Mouse (Mus musculus) limb, embryonic 11.5 days (tissue): Measurements from ENCODE around the gene Olfr605. TPM values are rescaled to one million over a fixed set of nuclear protein-coding genes. Genes with fewer than 3 reads are reported as not detected.
"Not testable (repeated sequence)": the region's sequence is repeated elsewhere in the genome, so short reads cannot be mapped to it uniquely, and the experiment has no call there.

Experiments
- ATAC-seq: fragments of 200-750 bp; cut with Nextera tagmentation; 2 replicates; pipeline ENCODE4 v1.8.0; 2017; ENCODE audit warnings: low read depth; ENCODE audit not compliant: insufficient number of reproducible peaks, low FRiP score, low TSS enrichment
- DNase-seq: peaks from one replicate; pipeline ENCODE4 v3.0.0-alpha.2; 2015; ENCODE audit warnings: low spot score
- H3K27ac ChIP-seq: fragments of 300-500 bp; sonication (generic); replicated peaks from 2 replicates; pipeline ENCODE4 v1.5.1; 2014; ENCODE audit warnings: low read depth, mild to moderate bottlenecking, low read length
- H3K27me3 ChIP-seq: fragments of 300-500 bp; sonication (generic); 2 replicates; pipeline ENCODE4 v1.6.1; 2014; ENCODE audit warnings: mild to moderate bottlenecking, low read length, mixed read lengths; ENCODE audit not compliant: control insufficient read depth, insufficient read depth
- H3K36me3 ChIP-seq: fragments of 300-500 bp; sonication (generic); 2 replicates; pipeline ENCODE4 v1.6.1; 2014; ENCODE audit warnings: mild to moderate bottlenecking, low read length, moderate library complexity, mixed read lengths; ENCODE audit not compliant: control insufficient read depth, insufficient read depth
- H3K4me1 ChIP-seq: fragments of 300-500 bp; sonication (generic); 2 replicates; pipeline ENCODE4 v1.6.1; 2014; ENCODE audit warnings: low read length, mixed read lengths; ENCODE audit not compliant: control insufficient read depth, insufficient read depth
- H3K4me2 ChIP-seq: fragments of 300-500 bp; sonication (generic); 2 replicates; pipeline ENCODE4 v1.6.1; 2014; ENCODE audit warnings: low read depth, mild to moderate bottlenecking, moderate library complexity; ENCODE audit not compliant: severe bottlenecking
- H3K4me3 ChIP-seq: fragments of 300-500 bp; sonication (generic); 2 replicates; pipeline ENCODE4 v1.5.1; 2014; ENCODE audit warnings: low read depth, low read length
- H3K9ac ChIP-seq: fragments of 300-500 bp; sonication (generic); 2 replicates; pipeline ENCODE4 v1.6.1; 2014; ENCODE audit warnings: mild to moderate bottlenecking, low read length
- H3K9me3 ChIP-seq: fragments of 300-500 bp; sonication (generic); 2 replicates; pipeline ENCODE4 v1.6.1; 2016; ENCODE audit warnings: low read length; ENCODE audit not compliant: control insufficient read depth
- WGBS: fragments of 180-500 bp; shearing (Covaris S2); extraction: QIAGEN DNeasy Blood & Tissue Kit; methylation state at CpG from one replicate; pipeline ENCODE4 v1.1.7; 2014; 5-methylcytosine and 5-hydroxymethylcytosine counted together
- polyA plus RNA-seq: library from polyadenylated mRNA; unstranded; fragments of >200 nt; fragmentation: Nextera tagmentation; extraction: Ambion mirVana; gene quantifications from 2 replicates; pipeline ENCODE4 v1.2.1, GENCODE M21; 2014

The Olfr605 gene
- polyA plus RNA-seq, result not detected in 2 replicates

DNA sequence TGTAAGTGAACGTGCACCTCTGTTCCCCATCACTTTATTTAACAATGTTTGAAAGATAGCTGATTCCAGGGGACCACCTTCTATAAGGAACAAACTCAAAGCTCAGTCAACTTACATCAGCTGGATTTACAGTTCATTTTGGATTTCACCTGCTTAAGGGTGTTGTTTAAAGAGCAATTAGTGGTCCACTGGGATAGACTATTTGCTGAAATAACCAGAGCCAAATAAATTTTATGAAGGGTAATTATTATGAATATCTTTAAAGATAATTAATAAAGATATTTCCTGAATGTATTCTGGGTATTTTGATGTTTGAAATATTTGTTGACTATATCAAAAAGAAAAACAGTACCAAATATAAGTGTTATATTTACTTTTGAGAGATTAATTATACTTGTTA, at the start of gene Olfr605:
Olfr605 (minus strand) TSS at position 101 of the 400 bp plus-strand sequence.
- no peak within 1 kb of the TSS for H3K4me3 ChIP-seq
- ATAC-seq (no peak), DNase-seq (no peak)
- no peak within 1 kb of the TSS for H3K9ac ChIP-seq
- no peaks in the 10 kb centered on the region for H3K9me3 ChIP-seq
- no peak within 1 kb of the TSS for H3K27ac ChIP-seq
- no peaks in the 10 kb centered on the region for H3K27me3 ChIP-seq
- WGBS, result 84% methylated on average over 1 of the region's 1 CpGs
- H3K4me1 ChIP-seq, result no peaks in the 10 kb centered on the region
- no peaks in the 10 kb centered on the region for H3K36me3 ChIP-seq
- H3K4me2 ChIP-seq, result no peak within 1 kb of the TSS

DNA sequence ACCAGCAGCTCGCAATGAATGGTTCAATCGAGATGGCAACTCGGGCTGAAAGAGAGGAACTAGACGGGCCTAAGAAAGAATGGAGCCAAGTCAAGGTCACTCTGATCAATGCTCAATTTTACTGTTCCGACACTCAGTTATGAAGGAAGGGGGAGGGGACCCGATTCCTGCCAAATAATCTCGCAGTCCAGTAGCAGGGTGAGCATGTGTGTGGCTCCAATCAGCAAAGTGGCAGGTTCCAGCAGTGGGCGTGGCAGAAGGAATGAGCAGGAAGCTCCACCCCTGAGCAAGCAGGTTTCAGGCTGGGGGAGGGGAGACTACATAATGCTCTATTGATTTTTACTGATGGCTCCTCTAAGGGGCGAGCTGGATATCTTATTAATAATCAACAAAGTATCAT, 31.9 kb upstream of the Olfr605 start:
- not testable (repeated sequence) for H3K4me1 ChIP-seq, ATAC-seq, H3K27ac ChIP-seq, H3K9me3 ChIP-seq, H3K27me3 ChIP-seq, DNase-seq, H3K9ac ChIP-seq, H3K4me2 ChIP-seq, H3K4me3 ChIP-seq, H3K36me3 ChIP-seq
- 93% methylated on average over 9 of the region's 9 CpGs for WGBS

DNA sequence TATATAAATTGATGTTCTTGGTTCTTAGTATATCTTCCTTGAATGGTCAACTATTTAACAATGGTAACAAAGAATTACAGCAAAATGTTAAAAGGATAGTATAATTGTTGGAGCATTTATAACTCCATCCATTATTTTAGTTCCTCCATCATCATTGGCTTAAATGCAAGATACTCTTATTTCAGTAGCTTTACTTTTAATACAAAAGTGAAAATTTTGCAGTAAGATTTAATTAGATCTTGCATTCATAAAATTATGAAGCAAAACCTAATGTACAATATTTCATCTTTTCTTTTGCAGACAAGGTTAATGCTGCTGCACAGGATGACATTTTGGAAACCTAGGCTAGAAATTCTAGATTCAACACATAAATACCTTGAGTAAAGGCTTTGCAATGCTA, 24.3 kb upstream of the Olfr605 start, which contains the start of gene Olfr608:
Olfr608 (plus strand) TSS at position 301 of the 400 bp plus-strand sequence.
- DNase-seq, result no peak
- H3K9ac ChIP-seq, result no peak within 1 kb of the TSS
- ATAC-seq, result no peak
- H3K36me3 ChIP-seq, result no peaks in the 10 kb centered on the region
- H3K9me3 ChIP-seq, result no peaks in the 10 kb centered on the region
- H3K4me1 ChIP-seq, result no peaks in the 10 kb centered on the region
- no peak within 1 kb of the TSS for H3K4me3 ChIP-seq
- H3K4me2 ChIP-seq, result no peak within 1 kb of the TSS
- no peaks in the 10 kb centered on the region for H3K27me3 ChIP-seq
- H3K27ac ChIP-seq, result no peak within 1 kb of the TSS

DNA sequence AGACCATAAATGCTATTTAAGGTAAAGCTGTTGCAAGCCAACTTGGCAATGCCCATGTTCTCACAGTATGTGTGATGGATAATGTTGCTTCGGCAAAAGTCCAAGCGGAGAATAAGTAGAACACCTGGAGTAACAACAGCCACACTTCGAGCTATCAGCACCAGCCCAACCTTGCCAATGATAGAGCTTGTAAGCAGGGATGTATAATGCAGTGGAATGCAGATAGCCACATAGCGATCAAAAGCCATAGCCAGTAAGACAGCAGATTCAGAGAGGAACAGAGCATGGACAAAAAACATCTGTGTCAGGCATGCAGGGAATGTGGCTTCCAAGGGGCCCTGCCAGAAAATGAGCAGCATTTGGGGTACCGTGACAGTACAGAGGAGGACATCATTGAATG, 15.4 kb upstream of the Olfr605 start:
- ATAC-seq (no peak), DNase-seq (no peak)
- no peaks in the 10 kb centered on the region for H3K27me3 ChIP-seq
- H3K27ac ChIP-seq, result no peak overlapping the region
- no peaks in the 10 kb centered on the region for H3K4me1 ChIP-seq
- no peaks in the 10 kb centered on the region for H3K9me3 ChIP-seq
- no peaks in the 10 kb centered on the region for H3K36me3 ChIP-seq
- 88% methylated on average over 5 of the region's 5 CpGs for WGBS
- H3K4me3 ChIP-seq, result no peak overlapping the region
- H3K4me2 ChIP-seq, result no peak overlapping the region
- H3K9ac ChIP-seq, result no peak overlapping the region

DNA sequence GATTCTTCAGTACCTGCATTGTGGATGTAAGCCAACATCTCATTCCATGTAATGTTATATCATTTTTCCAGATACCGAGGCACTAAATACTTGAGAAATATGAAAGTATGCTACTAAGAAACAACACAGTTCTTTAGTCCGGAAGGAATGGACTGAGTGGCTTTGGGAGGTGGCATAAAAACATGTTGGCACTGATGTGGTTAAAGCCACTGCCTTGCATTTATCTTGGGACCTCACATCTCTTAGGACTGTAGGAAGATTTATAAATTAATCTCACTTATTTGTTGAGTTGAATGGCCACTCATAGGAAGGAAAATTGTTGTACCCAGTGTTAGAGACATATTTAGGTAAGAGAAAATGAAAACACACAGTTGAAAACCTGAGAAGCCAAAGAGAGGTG, 3.5 kb upstream of the Olfr605 start, which contains the start of gene Olfr606:
Olfr606 (plus strand) TSS at position 301 of the 400 bp plus-strand sequence.
- WGBS, result 91% methylated on average over 2 of the region's 2 CpGs
- DNase-seq, result no peak
- no peak within 1 kb of the TSS for H3K27ac ChIP-seq
- no peak within 1 kb of the TSS for H3K9ac ChIP-seq
- no peak for ATAC-seq
- H3K4me2 ChIP-seq, result no peak within 1 kb of the TSS
- H3K4me1 ChIP-seq, result no peaks in the 10 kb centered on the region
- H3K9me3 ChIP-seq, result no peaks in the 10 kb centered on the region
- H3K4me3 ChIP-seq, result no peak within 1 kb of the TSS
- H3K27me3 ChIP-seq, result no peaks in the 10 kb centered on the region
- no peaks in the 10 kb centered on the region for H3K36me3 ChIP-seq

DNA sequence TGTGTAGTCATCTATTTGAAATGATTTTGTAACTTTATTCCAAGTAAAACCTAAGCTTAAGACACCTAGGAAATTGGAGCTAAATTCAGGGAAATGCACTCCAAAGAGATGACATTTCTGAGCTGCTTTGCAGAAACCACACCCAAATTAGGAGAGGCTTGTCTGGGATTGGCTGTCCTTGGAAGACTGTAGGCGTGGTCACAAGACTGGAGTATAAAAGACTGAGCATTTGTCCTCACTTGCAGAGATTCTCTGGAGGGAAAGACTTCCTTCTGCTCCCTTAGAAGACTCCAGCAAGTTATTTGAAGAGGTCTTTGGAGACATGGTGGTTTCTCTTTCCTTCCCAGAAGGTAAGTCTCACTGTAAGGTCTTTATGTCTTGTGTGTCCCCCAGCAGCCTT, 30.5 kb downstream of the Olfr605 start, which contains the start of gene Usp17lc:
Usp17lc (plus strand) TSS at position 301 of the 400 bp plus-strand sequence.
- not testable (repeated sequence) for H3K9me3 ChIP-seq, H3K27me3 ChIP-seq, H3K9ac ChIP-seq, H3K4me3 ChIP-seq, H3K27ac ChIP-seq, DNase-seq, H3K36me3 ChIP-seq, H3K4me2 ChIP-seq, H3K4me1 ChIP-seq, ATAC-seq
- 83% methylated on average over 1 of the region's 1 CpGs for WGBS

DNA sequence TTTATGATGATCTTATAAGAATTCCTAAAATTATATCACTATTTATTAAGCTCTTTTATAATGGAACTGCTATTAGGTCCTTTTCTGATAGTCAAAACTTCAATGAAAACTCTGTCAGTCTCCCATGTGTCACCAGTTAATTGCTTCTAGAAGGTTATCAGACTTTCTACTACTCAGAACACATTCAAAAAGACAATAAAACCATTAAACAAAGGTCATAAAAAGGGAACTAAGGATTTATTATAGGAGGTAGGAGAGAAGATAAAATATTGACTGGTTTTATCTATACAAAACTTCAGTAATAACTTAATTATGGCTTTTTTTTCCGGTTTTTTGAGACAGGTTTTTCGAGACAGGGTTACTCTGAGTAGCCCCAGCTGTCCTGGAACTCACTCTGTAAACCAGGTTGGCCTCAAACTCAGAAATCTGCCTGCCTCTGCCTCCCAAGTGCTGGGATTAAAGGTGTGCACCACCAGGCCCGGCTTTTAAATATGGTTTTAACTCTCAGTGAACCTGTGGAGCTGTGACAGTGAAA, 38.7 kb downstream of the Olfr605 start:
- 77% methylated on average over 3 of the region's 3 CpGs for WGBS
- ATAC-seq, result not testable (repeated sequence)

DNA sequence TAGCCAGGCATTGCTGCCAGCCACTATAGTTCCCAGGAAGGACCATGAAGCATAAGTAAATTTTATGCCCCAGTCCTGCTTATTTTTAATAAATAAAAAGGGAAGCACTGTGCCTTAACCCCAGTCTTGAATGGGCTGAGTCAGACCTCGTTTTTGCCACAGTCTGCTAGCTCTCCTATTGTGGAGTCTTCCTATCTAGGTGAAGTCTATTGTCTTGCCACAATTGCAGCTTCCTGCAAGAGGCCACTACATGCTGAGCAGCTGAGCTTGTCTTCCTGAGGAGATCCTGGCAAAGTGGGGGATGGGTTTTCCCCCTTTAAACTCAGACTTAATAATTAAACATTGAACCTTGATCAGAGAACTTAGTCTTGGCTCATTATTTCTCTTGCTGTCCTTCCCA, 46.3 kb downstream of the Olfr605 start:
- ATAC-seq (no peak), DNase-seq (no peak)
- Histone ChIP-seq H3K4me3 (no peak overlapping the region), H3K4me2 (no peak overlapping the region), H3K27me3 (no peaks in the 10 kb centered on the region), H3K27ac (no peak overlapping the region), H3K9me3 (no peaks in the 10 kb centered on the region), H3K9ac (no peak overlapping the region), H3K36me3 (no peaks in the 10 kb centered on the region), H3K4me1 (no peaks in the 10 kb centered on the region)
- 26% methylated on average over 1 of the region's 1 CpGs for WGBS

More for the DNA sequence above, 38.7 kb downstream of the Olfr605 start:
- DNase-seq, H3K4me3 ChIP-seq, H3K27me3 ChIP-seq, H3K36me3 ChIP-seq, H3K4me1 ChIP-seq, H3K9me3 ChIP-seq, H3K27ac ChIP-seq, H3K4me2 ChIP-seq, H3K9ac ChIP-seq: not testable (repeated sequence)

DNA sequence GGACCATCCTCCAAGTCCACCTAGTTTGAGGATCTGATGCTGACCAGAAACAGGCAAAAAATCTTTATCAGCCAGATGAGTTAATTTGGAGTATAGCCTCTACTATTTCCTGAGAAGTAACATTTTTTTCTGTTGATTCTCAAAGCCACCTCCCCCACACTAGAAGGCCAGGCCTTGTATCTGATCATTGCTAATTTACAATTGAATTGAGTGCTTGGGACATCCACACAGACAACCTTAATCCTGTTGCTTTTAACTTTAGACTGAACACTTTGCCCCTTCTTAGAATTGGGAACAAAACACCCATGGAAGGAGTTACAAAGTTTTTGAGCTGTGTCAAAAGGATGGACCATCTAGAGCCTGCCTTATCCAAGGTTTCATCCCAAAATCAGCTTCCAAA, 47.5 kb downstream of the Olfr605 start:
- H3K4me3 ChIP-seq, result no peak overlapping the region
- no peak for ATAC-seq
- H3K27me3 ChIP-seq, result no peaks in the 10 kb centered on the region
- no peak overlapping the region for H3K9ac ChIP-seq
- no peak overlapping the region for H3K4me2 ChIP-seq
- no peaks in the 10 kb centered on the region for H3K9me3 ChIP-seq
- H3K36me3 ChIP-seq, result no peaks in the 10 kb centered on the region
- no peak for DNase-seq
- H3K27ac ChIP-seq, result no peak overlapping the region
- no peaks in the 10 kb centered on the region for H3K4me1 ChIP-seq
